Mouse (Mus musculus) CD4-positive helper T cell, adult 2 months (primary cell): Measurements from ENCODE around the gene Rnf227.
"Not testable (repeated sequence)": the region's sequence is repeated elsewhere in the genome, so short reads cannot be mapped to it uniquely, and the experiment has no call there.

ENCODE experiments used
- DNase-seq: peaks from one replicate; pipeline ENCODE4 v3.0.0-alpha.2; 2012; ENCODE audit warnings: low read depth, missing footprints, low spot score

Gene Rnf227

GRCm38 (mm10) chr11:69340161-69341131 lies at the start of gene Rnf227:
TSS of gene Rnf227 (plus strand) at chr11:69340461.
- peak; percentile 86 for DNase-seq

DNA sequence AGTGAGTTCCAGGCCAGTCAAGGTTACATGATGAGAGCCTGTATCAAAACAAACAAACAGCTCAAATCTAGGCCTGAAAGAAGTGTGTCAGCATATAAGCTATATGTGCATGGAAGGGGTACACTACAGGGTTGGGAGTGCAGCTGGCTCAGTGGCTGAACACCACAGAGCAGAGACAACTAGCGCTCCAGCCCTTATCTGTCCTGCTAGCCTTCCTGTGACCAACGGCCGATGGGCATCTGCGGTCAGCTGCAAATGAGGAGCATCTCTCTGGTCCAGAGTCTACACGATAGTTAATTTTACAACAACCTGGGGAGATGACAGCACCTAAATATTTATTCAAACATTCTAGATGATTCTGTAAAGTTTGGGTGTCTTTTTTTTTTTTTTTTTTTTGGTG lies 49.1 kb upstream of the Rnf227 start:
- DNase-seq = no peak

DNA sequence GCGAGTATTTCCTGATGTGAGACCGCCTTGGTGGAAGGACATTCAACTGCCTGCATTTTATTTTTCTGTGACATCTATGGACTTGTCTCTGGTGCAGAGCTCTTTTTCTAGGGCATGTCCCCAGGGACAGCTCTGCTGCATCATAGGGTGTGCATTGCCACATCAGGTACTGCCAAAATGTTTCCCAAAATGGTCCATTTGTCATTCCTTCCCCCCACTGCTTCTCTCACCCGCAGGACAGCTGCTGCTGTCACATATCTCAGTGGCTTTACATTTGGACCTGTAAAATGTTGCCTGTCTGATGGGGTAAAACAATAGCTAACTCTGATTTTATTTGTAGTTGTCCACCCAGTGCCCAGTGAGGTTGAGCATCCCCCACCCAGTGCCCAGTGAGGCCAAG lies 45.0 kb upstream of the Rnf227 start:
- DNase-seq = no peak

DNA sequence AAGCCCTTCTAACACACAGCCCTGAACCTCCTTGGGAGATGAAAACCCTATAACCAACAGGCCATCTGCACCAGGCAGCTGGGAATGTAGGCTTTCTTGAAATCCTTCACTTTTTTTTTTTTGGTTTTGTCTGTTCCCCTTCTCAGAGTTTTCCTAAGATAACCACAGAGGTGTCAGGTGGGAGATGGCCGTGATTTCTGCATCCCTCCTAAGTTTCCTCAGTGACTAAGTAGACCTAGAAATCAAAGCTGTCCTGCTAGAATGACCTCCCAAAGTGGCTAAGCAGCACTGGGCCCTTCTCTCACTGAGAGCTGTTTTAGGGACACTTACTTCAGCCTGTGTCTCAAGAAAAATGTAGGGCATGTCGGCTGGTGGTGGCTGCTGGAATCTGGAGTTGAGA lies 42.5 kb upstream of the Rnf227 start:
- DNase-seq = no peak

DNA sequence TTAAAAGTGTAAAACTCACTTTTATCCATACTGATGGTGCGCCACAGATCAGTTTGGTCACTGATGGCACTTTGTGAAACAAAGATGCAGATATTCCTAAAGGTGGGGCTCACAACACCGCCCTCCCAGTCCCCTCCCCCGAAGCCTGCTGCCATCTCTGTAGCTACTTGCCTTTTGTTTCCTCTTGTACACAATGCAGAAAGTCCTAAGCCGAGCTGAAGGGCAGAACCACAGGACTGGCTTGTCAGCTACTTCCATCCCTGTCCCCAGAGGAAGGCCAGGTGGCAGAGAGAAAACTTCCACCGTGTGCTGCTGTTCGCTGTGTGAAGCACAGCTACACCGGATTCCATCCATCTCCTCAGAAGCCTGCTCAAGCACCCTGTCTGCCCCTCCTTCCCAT lies 42.0 kb upstream of the Rnf227 start:
- no peak for DNase-seq

GRCm38 (mm10) chr11:69302817-69303216 lies 37.4 kb upstream of the Rnf227 start:
- no peak for DNase-seq

DNA sequence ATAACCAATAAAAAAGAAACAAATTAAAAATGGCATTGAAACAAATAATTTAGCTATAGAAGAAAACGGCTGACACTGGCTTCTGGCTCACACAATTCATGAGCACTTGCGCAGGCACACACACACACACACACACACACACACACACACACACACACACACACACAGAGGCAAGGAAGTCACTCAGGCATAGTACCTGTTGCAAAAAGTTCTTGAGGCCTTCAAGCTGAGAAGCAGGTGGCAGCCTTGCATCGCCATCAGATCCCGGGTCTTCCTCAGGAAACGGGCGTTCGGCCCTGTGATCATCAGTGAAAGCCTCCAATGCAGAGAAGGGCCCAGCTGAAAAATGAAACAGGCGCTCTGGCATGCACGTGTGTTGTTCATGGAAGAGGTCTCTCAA lies 35.0 kb upstream of the Rnf227 start:
- no peak for DNase-seq

GRCm38 (mm10) chr11:69306039-69306438 lies 34.2 kb upstream of the Rnf227 start:
- DNase-seq = no peak

GRCm38 (mm10) chr11:69311266-69311665 lies 29.0 kb upstream of the Rnf227 start:
- no peak for DNase-seq

- no peak for DNase-seq
Measured at GRCm38 (mm10) chr11:69316361-69316760, 23.9 kb upstream of the Rnf227 start.

DNA sequence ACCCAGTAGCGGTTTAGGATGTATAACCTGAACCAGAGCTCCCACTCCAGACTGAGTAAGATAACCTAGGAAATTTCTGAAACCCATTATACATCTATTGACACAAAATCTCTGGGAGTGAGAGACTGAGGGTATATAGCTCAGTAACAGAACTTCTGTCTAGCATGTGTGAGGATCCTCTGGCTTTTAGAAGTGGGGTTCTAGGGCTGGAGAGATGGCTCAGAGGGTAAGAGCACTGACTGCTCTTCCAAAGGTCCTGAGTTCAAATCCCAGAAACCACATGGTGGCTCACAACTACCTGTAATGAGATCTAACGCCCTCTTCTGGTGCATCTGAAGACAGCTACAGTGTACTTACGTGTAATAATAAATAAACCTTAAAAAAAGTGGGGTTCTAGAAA lies 22.3 kb upstream of the Rnf227 start:
- not testable (repeated sequence) for DNase-seq

DNA sequence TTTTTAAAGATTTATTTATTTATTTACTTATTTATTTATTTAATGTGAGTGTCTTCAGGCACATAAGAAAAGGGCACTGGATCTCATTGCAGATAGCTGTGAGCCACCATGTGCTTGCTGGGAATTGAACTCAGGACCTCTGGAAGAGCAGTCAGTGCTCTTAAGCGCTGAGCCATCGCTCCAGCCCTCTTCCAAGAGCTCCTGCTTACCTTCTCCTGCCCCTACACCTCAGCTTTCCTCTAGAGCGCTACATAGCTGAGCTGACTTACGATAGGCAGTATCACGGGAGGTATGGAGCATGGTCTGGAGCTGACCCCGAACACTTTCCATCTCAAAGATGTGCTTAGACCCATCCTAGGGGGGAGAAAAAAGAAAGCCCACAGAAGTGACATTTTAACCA lies 18.7 kb upstream of the Rnf227 start:
- no peak for DNase-seq

DNA sequence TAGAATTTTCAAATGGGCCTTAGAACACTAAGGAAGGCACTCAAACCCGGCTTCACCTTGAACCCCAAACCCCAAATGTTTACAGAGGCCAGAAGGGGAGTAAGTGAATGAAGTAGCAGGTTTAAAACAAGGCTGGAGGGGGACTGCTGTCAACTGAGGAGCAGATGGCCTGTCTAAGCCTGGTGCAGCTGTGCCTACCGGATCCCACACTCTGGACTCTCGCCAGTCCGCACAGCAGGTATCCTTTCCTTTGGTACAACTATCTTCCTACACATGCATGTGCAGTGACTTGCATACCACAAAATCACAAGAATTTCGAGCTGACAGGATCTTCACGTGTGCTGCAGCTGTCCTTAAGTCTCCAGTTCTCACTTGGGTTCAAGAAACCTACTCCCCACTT lies 18.3 kb upstream of the Rnf227 start:
- no peak for DNase-seq

GRCm38 (mm10) chr11:69322693-69323471 lies 17.4 kb upstream of the Rnf227 start:
- DNase-seq = peak; percentile 16

- DNase-seq = peak; percentile 100
Measured at GRCm38 (mm10) chr11:69323667-69324111, 16.6 kb upstream of the Rnf227 start, which contains the start of the genes Cntrob and Trappc1. TSS of gene Cntrob (minus strand) at chr11:69323775. TSS of gene Trappc1 (plus strand) at chr11:69323980.

- no peak for DNase-seq
Measured at GRCm38 (mm10) chr11:69324749-69325148, 15.5 kb upstream of the Rnf227 start.

GRCm38 (mm10) chr11:69325628-69326407 lies 14.4 kb upstream of the Rnf227 start, which contains the start of gene Kcnab3:
TSS of gene Kcnab3 (plus strand) at chr11:69326258.
- peak; percentile 93 for DNase-seq

- no peak for DNase-seq
Measured at GRCm38 (mm10) chr11:69326408-69327156, 13.7 kb upstream of the Rnf227 start.

- peak; percentile 32 for DNase-seq
Measured at GRCm38 (mm10) chr11:69327157-69327442, 13.2 kb upstream of the Rnf227 start.

DNA sequence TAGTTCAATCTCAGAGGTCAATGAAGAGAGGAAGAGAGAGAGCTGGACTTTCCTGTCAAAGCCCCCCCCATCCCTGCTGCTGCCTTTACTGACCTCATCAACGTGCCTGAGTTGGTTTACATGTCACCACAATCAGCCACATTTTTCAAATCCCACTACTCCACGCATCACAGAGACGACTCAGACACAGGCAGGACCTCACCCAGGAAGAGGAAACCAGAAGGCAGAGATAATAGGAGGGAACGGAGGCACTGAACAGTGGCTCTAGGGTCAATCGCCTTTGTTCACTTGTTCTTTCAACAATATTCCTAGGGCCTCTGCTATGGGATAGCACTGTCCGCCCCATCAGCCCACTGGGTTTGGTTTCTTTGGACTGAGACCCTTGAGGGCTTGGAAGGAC lies 12.6 kb upstream of the Rnf227 start:
- DNase-seq = no peak

DNA sequence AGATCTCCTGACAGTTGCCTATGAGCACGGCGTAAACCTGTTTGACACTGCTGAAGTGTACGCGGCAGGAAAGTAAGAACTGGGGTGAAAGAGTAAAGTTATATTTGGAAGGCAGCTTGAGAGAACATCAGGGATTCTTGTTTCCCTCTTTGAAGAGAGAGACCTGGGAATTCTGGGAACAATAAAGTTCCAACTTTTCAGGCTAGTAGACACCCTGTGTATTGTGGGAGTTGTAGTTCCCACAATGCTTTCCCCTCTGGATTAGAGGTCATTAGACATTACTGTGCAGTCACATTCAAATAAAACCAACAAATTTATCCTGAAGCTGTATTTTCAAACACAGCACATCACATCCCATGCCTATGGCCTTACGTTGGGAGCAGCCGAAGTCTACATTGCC lies 11.7 kb upstream of the Rnf227 start:
- no peak for DNase-seq
